Mouse (Mus musculus) left cerebral cortex, postnatal 14 days (tissue): ENCODE measurements around the gene Pin1rt1. TPM values are rescaled to one million over a fixed set of nuclear protein-coding genes. Genes with fewer than 3 reads are reported as not detected.

Experiments
- DNase-seq, 2 experiments: peaks; one replicate each; pipeline ENCODE4 v3.0.0; 2021 to 2022; ENCODE audit warnings: low spot score in 2 of 2, mixed read lengths in 1 of 2
- intact Hi-C: fragments of 180-260 bp; cut with DNase I; formaldehyde crosslinking; loops from one replicate; pipeline ENCODE4 v1.15.1; 2025
- total RNA-seq, 2 experiments: library from RNA; stranded (reverse); gene quantifications; 2 replicates each; pipeline ENCODE4 v1.2.3; 2021

Pin1rt1 gene
- total RNA-seq, 2 experiments from 2014 or later, result not detected

GRCm38 (mm10) chr2:104717827-104718226 is 1.6 kb upstream of the Pin1rt1 start:
- intact Hi-C loops, result no loop called here
- DNase-seq, result no peak

- intact Hi-C loops, result no loop called here
Observed at GRCm38 (mm10) chr2:104717231-104717735, 1.1 kb upstream of the Pin1rt1 start.

GRCm38 (mm10) chr2:104714254-104714691 is 1.9 kb downstream of the Pin1rt1 start:
- intact Hi-C loops, result no loop called here
- no peak for DNase-seq

More at GRCm38 (mm10) chr2:104717231-104717735, 1.1 kb upstream of the Pin1rt1 start:
- no peak for DNase-seq

GRCm38 (mm10) chr2:104712486-104712809 is 3.7 kb downstream of the Pin1rt1 start:
- DNase-seq, result no peak
- intact Hi-C loops, result no loop called here

- peak; percentile 64 to 67 for DNase-seq
- intact Hi-C loops, result no loop called here
Observed at GRCm38 (mm10) chr2:104711585-104712485, 4.3 kb downstream of the Pin1rt1 start, which contains the start of gene Tcp11l1. Gene Tcp11l1 (minus strand): TSS chr2:104712169.

GRCm38 (mm10) chr2:104710670-104711370 is 5.4 kb downstream of the Pin1rt1 start:
- DNase-seq, result no peak
- intact Hi-C loops, result no loop called here

GRCm38 (mm10) chr2:104709786-104710337 is 6.3 kb downstream of the Pin1rt1 start:
- no peak for DNase-seq
- intact Hi-C loops, result no loop called here

- no peak for DNase-seq
- intact Hi-C loops, result no loop called here
Observed at GRCm38 (mm10) chr2:104704355-104704754, 11.8 kb downstream of the Pin1rt1 start.

- intact Hi-C loops, result no loop called here
Observed at GRCm38 (mm10) chr2:104703158-104703557, 13.0 kb downstream of the Pin1rt1 start.

GRCm38 (mm10) chr2:104699659-104700058 is 16.5 kb downstream of the Pin1rt1 start:
- intact Hi-C loops, result no loop called here
- DNase-seq, result no peak

More at GRCm38 (mm10) chr2:104703158-104703557, 13.0 kb downstream of the Pin1rt1 start:
- no peak for DNase-seq

GRCm38 (mm10) chr2:104692551-104692950 is 23.6 kb downstream of the Pin1rt1 start:
- no peak for DNase-seq
- intact Hi-C loops, result no loop called here

GRCm38 (mm10) chr2:104690720-104691119 is 25.5 kb downstream of the Pin1rt1 start:
- DNase-seq, result no peak
- intact Hi-C loops, result no loop called here

- no peak for DNase-seq
- intact Hi-C loops, result loop anchor here (5.0 to 10.0 kb wide), 2 partner anchors 54 to 196 kb away; partner anchors contain the start of gene Depdc7
Observed at GRCm38 (mm10) chr2:104688724-104689123, 27.5 kb downstream of the Pin1rt1 start.

- intact Hi-C loops, result loop anchor here (5.0 to 10.0 kb wide), 2 partner anchors 54 to 196 kb away; partner anchors contain the start of gene Depdc7
Observed at GRCm38 (mm10) chr2:104688321-104688720, 27.9 kb downstream of the Pin1rt1 start.

GRCm38 (mm10) chr2:104687261-104687660 is 28.9 kb downstream of the Pin1rt1 start:
- intact Hi-C loops, result loop anchor here (5.0 to 10.0 kb wide), 2 partner anchors 55 to 198 kb away; partner anchors contain the start of gene Depdc7
- DNase-seq, result no peak

More at GRCm38 (mm10) chr2:104688321-104688720, 27.9 kb downstream of the Pin1rt1 start:
- no peak for DNase-seq

GRCm38 (mm10) chr2:104685418-104685817 is 30.8 kb downstream of the Pin1rt1 start:
- peak; percentile 83 to 89 for DNase-seq
- intact Hi-C loops, result loop anchor here (1.0 to 10.0 kb wide), 3 partner anchors 57 to 199 kb away; partner anchors contain the start of gene Depdc7

- intact Hi-C loops, result loop anchor here (1.0 to 10.0 kb wide), 3 partner anchors 58 to 200 kb away; partner anchors contain the start of gene Depdc7
- DNase-seq, result no peak
Observed at GRCm38 (mm10) chr2:104684771-104685170, 31.4 kb downstream of the Pin1rt1 start.

- no peak for DNase-seq
- intact Hi-C loops, result no loop called here
Observed at GRCm38 (mm10) chr2:104677326-104677725, 38.9 kb downstream of the Pin1rt1 start.

GRCm38 (mm10) chr2:104671724-104672123 is 44.5 kb downstream of the Pin1rt1 start:
- DNase-seq, result no peak
- intact Hi-C loops, result no loop called here
